Mouse (Mus musculus): ENCODE measurements around the gene D10Wsu102e. TPM values are rescaled to one million over a fixed set of nuclear protein-coding genes. Genes with fewer than 3 reads are reported as not detected.

Gene D10Wsu102e
- polyA plus RNA-seq, 1 experiment = 0.09 TPM

DNA sequence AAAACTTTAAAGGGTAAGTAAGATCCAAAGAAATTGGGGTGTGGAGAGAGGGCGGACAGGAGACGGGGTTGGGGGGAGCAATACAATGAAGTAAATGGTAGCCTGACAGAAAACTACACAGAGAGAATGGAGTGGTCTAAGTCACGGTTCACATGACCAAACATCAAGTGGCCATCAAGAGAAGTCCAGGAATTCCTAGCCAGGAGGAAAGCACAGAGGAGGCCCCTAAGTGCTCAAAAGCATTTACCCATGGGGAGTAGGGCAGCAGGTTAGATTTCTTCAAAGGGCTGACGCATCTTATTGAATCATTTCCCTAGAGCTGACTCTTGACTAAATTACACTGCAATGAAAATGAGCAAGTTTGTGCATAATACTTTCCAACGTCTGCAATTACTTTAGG, 31.2 kb upstream of the D10Wsu102e start:
- Histone ChIP-seq H3K9me3 (no peaks in the 10 kb centered on the region), H3K27me3 (replicated peaks) (peaks cover 17% of the 10 kb centered on the region), H3K36me3 (replicated peaks; ENCODE audit: low read length) (no peaks in the 10 kb centered on the region), H3K4me3 (replicated peaks) (no peak overlapping the region), H3K4me1 (peaks cover 3% of the 10 kb centered on the region; the same call in 1 of the 2 replicates)
- TF ChIP-seq GATA1 (IDR thresholded peaks at IDR 0.05; ENCODE audit: borderline replicate concordance, low read length) (no peak), FLI1 (IDR thresholded peaks at IDR 0.05; ENCODE audit: low read length) (no peak)

DNA sequence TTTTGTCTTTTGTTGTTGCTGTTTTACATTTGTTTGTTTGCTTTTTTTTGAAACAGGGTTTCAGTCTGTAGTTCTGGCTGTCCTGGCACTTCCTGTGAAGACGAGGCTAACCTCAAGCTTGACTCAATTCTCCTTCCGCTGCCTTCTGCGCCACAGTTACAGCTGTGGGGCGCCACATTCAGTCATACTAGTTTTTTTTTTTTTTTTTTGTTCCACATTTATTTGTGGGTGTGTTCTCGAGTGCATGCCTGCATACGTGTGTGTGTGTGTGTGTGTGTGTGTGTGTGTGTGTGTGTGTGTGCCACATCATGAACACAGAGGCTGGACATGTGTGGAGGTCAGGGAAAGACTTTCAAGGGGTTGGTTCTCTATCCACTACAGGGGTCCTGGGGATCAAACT, 29.7 kb upstream of the D10Wsu102e start:
- peaks cover 3% of the 10 kb centered on the region; the same call in 1 of the 2 replicates for H3K4me1 ChIP-seq

DNA sequence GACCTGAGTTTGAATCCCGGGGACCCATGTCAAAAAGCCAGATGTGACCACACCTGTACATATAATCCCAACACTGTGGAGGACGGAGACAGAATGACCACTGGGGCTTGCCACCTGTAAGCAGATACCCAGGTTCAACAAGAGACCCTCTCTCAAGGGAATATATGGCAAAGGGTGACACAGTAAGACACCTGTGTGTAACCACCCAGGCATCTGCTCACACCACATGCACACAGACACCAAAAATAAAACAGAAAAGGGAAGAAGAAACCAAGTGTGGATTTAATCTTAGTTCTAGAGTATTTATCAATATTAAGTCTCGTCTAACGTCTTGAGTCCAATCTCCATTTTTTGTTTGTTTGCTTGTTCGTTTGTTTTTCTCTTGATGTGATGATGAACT, 28.2 kb upstream of the D10Wsu102e start:
- no peak overlapping the region for H3K4me3 ChIP-seq (replicated peaks)
- no peaks in the 10 kb centered on the region for H3K9me3 ChIP-seq
- peaks cover 4% of the 10 kb centered on the region for H3K4me1 ChIP-seq
- no peak for TF ChIP-seq GATA1 (IDR thresholded peaks at IDR 0.05; ENCODE audit: borderline replicate concordance, low read length)
- TF ChIP-seq FLI1 (IDR thresholded peaks at IDR 0.05; ENCODE audit: low read length) = no peak
- H3K36me3 ChIP-seq (replicated peaks; ENCODE audit: low read length) = no peaks in the 10 kb centered on the region
- H3K27me3 ChIP-seq (replicated peaks) = peaks cover 43% of the 10 kb centered on the region

More for the DNA sequence above, 29.7 kb upstream of the D10Wsu102e start:
- Histone ChIP-seq H3K27me3 (replicated peaks) (peaks cover 32% of the 10 kb centered on the region), H3K9me3 (no peaks in the 10 kb centered on the region), H3K4me3 (replicated peaks) (no peak overlapping the region), H3K36me3 (replicated peaks; ENCODE audit: low read length) (no peaks in the 10 kb centered on the region)
- no peak for TF ChIP-seq GATA1 (IDR thresholded peaks at IDR 0.05; ENCODE audit: borderline replicate concordance, low read length)
- no peak for TF ChIP-seq FLI1 (IDR thresholded peaks at IDR 0.05; ENCODE audit: low read length)

DNA sequence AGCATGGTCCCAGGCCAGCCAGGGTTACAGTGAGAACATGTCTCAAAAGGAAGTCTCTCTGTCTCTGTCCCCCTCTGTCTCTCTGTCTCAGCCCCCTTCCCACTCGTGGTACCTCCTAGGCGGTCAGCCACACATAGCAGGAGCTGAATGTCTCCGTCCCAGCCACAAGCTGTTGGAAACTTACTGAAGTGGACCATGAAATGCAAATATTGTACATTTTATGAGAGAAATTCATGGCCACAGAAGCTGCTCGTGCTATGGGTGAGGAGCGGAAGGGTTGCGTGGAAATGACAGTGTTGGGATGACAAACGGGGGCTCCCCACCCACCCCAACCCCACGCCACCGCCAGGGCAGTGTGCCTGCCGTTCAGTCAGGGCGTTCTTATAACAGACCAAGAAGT, 27.4 kb upstream of the D10Wsu102e start:
- Histone ChIP-seq H3K27me3 (replicated peaks) (peaks cover 50% of the 10 kb centered on the region), H3K36me3 (replicated peaks; ENCODE audit: low read length) (no peaks in the 10 kb centered on the region), H3K4me3 (replicated peaks) (no peak overlapping the region), H3K4me1 (peaks cover 12% of the 10 kb centered on the region), H3K9me3 (0 out of 2 replicates have a peak, but pooled peaks cover under 1% of the 10 kb centered on the region)
- TF ChIP-seq FLI1 (IDR thresholded peaks at IDR 0.05; ENCODE audit: low read length) = no peak
- TF ChIP-seq GATA1 (IDR thresholded peaks at IDR 0.05; ENCODE audit: borderline replicate concordance, low read length) = no peak

DNA sequence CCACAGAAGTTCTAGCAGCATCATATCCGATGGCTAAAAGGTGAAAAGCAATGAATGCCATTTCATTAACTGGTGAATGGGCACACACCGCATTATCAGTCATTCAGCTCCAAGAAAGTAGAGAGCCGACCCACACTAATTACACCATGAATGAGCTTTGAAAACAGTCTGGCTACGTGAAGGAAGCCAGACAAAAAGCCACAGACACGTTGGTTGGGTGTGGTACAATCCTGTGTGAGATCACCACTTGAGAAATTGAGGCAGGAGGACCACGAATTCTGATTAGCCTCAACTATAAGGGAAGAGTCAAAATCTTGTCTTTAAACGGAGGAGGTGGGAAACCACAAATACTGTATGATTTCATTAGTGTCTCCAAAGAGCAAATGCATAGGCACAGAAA, 23.7 kb upstream of the D10Wsu102e start:
- TF ChIP-seq FLI1 (IDR thresholded peaks at IDR 0.05; ENCODE audit: low read length) = no peak
- TF ChIP-seq GATA1 (IDR thresholded peaks at IDR 0.05; ENCODE audit: borderline replicate concordance, low read length) = no peak

DNA sequence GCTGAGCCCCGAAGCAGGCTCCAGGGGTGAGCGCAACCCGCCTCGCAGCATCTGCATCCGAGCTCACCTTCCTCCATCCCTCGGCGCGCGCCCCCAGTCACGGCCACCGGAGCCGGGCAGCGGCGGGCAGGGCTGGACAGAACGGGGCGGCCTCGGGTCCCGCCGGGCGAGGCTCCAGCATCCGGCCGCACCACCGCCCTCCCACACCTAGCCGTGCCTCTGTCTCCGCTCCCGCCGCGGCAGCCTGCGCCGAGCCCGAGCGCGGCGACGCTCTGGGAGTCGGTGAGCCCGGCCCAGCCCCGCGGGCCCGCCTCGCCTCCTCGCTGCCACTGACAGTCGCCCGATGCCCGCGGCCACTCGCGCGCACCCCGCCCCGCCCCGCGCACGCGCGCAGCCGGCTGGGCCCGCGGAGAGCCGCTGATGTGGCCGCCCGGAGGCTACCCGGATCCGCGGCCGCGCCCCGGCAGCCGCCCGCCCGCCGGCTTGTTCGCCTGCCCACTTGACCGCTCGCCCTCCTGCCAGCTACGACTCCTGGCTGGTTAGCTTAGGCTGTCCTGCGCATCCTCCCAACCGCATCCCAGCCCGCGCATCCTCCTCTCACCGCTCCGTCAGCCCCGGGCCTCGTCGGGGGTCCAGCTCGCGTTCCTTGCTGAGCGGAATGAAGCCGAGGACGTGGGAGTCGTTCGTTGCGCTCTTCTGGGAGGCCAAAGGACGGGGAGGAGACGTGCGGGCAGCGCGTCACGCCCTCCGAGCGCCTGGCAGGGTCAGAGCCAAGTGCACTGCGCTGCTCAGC, 22.7 kb upstream of the D10Wsu102e start, which contains the start of gene Slc41a2:
Slc41a2 (minus strand) TSS at position 724 of the 793 bp plus-strand sequence.
- peaks cover 24% of the 10 kb centered on the region for H3K4me1 ChIP-seq
- H3K4me3 ChIP-seq (replicated peaks) = peak within 1 kb of the TSS; percentile 93
- no peaks in the 10 kb centered on the region for H3K36me3 ChIP-seq (replicated peaks; ENCODE audit: low read length)
- peaks cover 84% of the 10 kb centered on the region for H3K27me3 ChIP-seq (replicated peaks)
- no peak for TF ChIP-seq FLI1 (IDR thresholded peaks at IDR 0.05; ENCODE audit: low read length)
- no peak for TF ChIP-seq GATA1 (IDR thresholded peaks at IDR 0.05; ENCODE audit: borderline replicate concordance, low read length)
- H3K9me3 ChIP-seq = peaks cover 17% of the 10 kb centered on the region

More for the DNA sequence above, 23.7 kb upstream of the D10Wsu102e start:
- no peaks in the 10 kb centered on the region for H3K36me3 ChIP-seq (replicated peaks; ENCODE audit: low read length)
- peaks cover 17% of the 10 kb centered on the region for H3K9me3 ChIP-seq
- peaks cover 81% of the 10 kb centered on the region for H3K27me3 ChIP-seq (replicated peaks)
- H3K4me3 ChIP-seq (replicated peaks) = no peak overlapping the region
- H3K4me1 ChIP-seq = peaks cover 15% of the 10 kb centered on the region

DNA sequence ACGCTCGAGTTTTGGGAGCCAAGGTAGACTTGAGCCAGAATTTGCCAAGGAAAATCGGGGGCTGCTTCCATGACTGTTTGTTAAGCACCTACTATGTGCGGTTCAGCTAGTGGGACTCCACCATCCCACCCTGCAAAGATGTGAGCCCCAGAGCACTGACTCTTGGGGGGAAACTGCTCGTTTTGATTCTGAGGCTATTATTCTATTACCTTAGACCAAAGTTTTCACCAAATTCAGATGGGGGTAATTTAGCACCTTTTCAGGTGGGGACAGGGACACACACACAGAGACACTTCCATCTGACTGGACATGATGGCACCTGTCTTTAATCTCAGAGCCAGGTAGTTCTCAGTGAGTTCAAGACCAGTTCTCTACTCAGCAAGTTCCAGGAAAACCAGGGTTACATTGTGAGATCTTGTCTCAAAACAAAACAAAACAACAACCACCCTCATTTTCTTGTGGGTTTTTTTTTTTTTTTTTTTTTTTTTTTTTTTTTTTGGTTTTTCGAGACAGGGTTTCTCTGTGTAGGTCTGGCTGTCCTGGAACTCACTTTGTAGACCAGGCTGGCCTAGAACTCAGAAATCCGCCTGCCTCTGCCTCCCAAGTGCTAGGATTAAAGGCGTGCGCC, 21.9 kb upstream of the D10Wsu102e start:
- no peak for TF ChIP-seq GATA1 (IDR thresholded peaks at IDR 0.05; ENCODE audit: borderline replicate concordance, low read length)
- no peak for TF ChIP-seq FLI1 (IDR thresholded peaks at IDR 0.05; ENCODE audit: low read length)
- H3K4me3 ChIP-seq (replicated peaks) = peak overlapping the region; percentile 93
- no peaks in the 10 kb centered on the region for H3K36me3 ChIP-seq (replicated peaks; ENCODE audit: low read length)
- peaks cover 17% of the 10 kb centered on the region for H3K9me3 ChIP-seq
- peaks cover 25% of the 10 kb centered on the region for H3K4me1 ChIP-seq
- H3K27me3 ChIP-seq (replicated peaks) = peaks cover 79% of the 10 kb centered on the region

DNA sequence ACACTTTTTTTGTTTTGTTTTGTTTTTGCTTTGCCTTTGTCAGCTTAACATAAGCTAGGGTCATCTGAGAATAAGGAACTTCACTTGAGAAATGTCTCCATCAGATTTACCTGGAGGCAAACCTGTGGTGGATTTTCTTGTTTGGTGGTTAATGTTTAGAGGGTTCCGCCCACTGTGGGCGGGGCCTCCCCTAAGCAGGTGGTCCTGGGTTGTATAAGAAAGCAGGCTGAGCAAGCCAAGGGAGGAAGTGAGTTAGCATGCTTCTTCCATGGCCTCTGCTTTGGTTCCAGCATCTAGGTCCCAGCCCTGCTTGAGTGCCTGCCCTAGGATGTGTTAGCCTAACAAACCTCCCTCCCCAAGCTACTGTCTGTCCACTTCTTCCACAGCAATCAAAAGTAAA, 18.8 kb upstream of the D10Wsu102e start:
- peaks cover 46% of the 10 kb centered on the region for H3K4me1 ChIP-seq
- no peak overlapping the region for H3K4me3 ChIP-seq (replicated peaks)
- peaks cover 53% of the 10 kb centered on the region for H3K27me3 ChIP-seq (replicated peaks)
- H3K36me3 ChIP-seq (replicated peaks; ENCODE audit: low read length) = no peaks in the 10 kb centered on the region
- H3K9me3 ChIP-seq = peaks cover 17% of the 10 kb centered on the region
- TF ChIP-seq GATA1 (IDR thresholded peaks at IDR 0.05; ENCODE audit: borderline replicate concordance, low read length) (no peak), FLI1 (IDR thresholded peaks at IDR 0.05; ENCODE audit: low read length) (no peak)

DNA sequence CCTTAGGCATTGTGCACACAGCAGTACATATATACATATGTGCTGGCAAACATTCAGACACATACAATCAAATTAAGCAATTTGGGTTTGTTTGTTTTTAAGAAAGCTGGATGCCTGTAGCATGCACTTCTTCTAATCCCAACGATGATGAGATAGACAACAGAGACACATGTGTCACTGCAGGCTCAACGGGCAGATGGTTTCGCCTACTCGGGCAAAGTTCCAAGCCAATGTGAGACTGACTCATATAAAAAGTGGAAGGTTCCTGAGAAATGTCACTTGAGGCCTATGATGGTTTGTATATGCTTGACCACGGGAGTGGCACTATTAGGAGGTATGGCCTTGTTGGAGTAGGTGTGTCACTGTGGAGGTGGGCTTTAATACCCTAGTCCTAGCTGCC, 16.9 kb upstream of the D10Wsu102e start:
- no peak overlapping the region for H3K4me3 ChIP-seq (replicated peaks)
- peaks cover 13% of the 10 kb centered on the region for H3K9me3 ChIP-seq
- peaks cover 45% of the 10 kb centered on the region for H3K4me1 ChIP-seq
- TF ChIP-seq FLI1 (IDR thresholded peaks at IDR 0.05; ENCODE audit: low read length) (no peak), GATA1 (IDR thresholded peaks at IDR 0.05; ENCODE audit: borderline replicate concordance, low read length) (no peak)
- H3K27me3 ChIP-seq (replicated peaks) = peaks cover 36% of the 10 kb centered on the region
- no peaks in the 10 kb centered on the region for H3K36me3 ChIP-seq (replicated peaks; ENCODE audit: low read length)
